ENCODE assay signal across 22 mouse cellular contexts in the genomic region with DNA sequence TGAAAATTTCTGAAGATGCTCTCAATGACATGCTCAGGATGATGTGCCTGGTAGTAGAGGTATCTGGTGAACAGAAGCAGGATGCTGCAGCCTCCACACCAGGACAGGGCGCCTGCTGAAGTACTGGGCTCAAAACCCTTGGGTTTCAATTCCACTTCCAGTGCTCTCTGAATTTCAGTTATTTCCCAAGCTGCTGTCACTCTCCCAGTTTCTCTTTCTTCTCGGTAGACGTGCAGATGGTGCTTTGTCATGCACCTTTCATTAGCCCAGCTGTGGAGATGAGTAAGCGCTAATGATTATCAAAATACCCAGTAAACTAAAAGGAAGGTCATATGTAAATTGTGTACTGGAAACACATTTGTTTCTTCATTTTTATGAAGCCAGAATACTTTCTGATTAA.
DNase-seq lines count a peak whose midpoint lies in the region; ATAC-seq lines count a peak whose summit lies in the region.
"Had no signal": no experiment of that assay in that cellular context is flagged by ENCODE, and none has a peak within 500 bp of the region (broad histone marks: within the 10 kb centered on the region; RNA-seq: fewer than 3 reads in every experiment).

No protein-coding gene starts in this region.

- no peak for DNase-seq in midbrain, embryonic 10.5 days (ENCODE audit: low spot score)
- DNase-seq in ES-CJ7 (ENCODE audit: low read depth, low spot score), result peak; percentile 2
- peak; percentile 39 for DNase-seq in brain, adult 2 months (ENCODE audit: low read depth, low spot score)
- no peak for DNase-seq in frontal cortex, postnatal 14 days (ENCODE audit: low spot score in 2 of 2)
- DNase-seq: cerebellum, postnatal 10 days; heart, adult 11 months; heart, postnatal 14 days; kidney, adult 2 months; kidney, postnatal 25 days; lung, adult 18-20 months; lung, postnatal 14 days; retina, postnatal 1 day; right cerebral cortex, postnatal 4 days had no signal

- 0 out of 2 replicates have a peak overlapping the region, but pooled peaks have one; percentile 10 for H3K27ac ChIP-seq in midbrain, embryonic 12.5 days (replicated peaks)
- H3K27ac ChIP-seq in midbrain, embryonic 10.5 days (replicated peaks), result no peak overlapping the region
- no peak overlapping the region for H3K27ac ChIP-seq in kidney, embryonic 16.5 days (ENCODE audit: low read length)
- H3K27ac ChIP-seq: embryonic facial prominence, embryonic 13.5 days; left cerebral cortex, adult 2 months; limb, embryonic 10.5 days had no signal

- WGBS in midbrain, embryonic 12.5 days, result 71% methylated on average over 4 of the region's 4 CpGs
- 79% methylated on average over 4 of the region's 4 CpGs for WGBS in midbrain, embryonic 10.5 days
- WGBS in kidney, embryonic 16.5 days, result 77% methylated on average over 4 of the region's 4 CpGs

- no peak overlapping the region for H3K9ac ChIP-seq in midbrain, embryonic 12.5 days (replicated peaks)
- H3K9ac ChIP-seq in kidney, embryonic 16.5 days (replicated peaks; ENCODE audit: low read length), result no peak overlapping the region
- H3K9ac ChIP-seq: embryonic facial prominence, embryonic 13.5 days; heart, embryonic 12.5 days had no signal

- H3K4me1 ChIP-seq in midbrain, embryonic 12.5 days, result 0 out of 2 replicates have a peak, but pooled peaks cover 15% of the 10 kb centered on the region
- H3K4me1 ChIP-seq in midbrain, embryonic 10.5 days, result peaks cover 5% of the 10 kb centered on the region; the same call in 1 of the 2 replicates
- peaks cover 11% of the 10 kb centered on the region for H3K4me1 ChIP-seq in megakaryocyte, embryonic 14.5 days
- H3K4me1 ChIP-seq in kidney, embryonic 16.5 days (ENCODE audit: insufficient read depth, low read length), result no peaks in the 10 kb centered on the region
- H3K4me1 ChIP-seq: embryonic facial prominence, embryonic 13.5 days; heart, embryonic 12.5 days; limb, embryonic 10.5 days had no signal

- H3K9me3 ChIP-seq in midbrain, embryonic 12.5 days, result no peaks in the 10 kb centered on the region
- H3K9me3 ChIP-seq in midbrain, embryonic 10.5 days (replicated peaks), result no peaks in the 10 kb centered on the region
- no peaks in the 10 kb centered on the region for H3K9me3 ChIP-seq in megakaryocyte, embryonic 14.5 days
- H3K9me3 ChIP-seq in kidney, embryonic 16.5 days (ENCODE audit: low read length), result no peaks in the 10 kb centered on the region
- H3K9me3 ChIP-seq: embryonic facial prominence, embryonic 13.5 days; heart, embryonic 12.5 days; limb, embryonic 10.5 days had no signal

- no peak for ATAC-seq in midbrain, embryonic 12.5 days (ENCODE audit: low FRiP score, low read depth)
- no peak for ATAC-seq in kidney, embryonic 16.5 days (ENCODE audit: low FRiP score, low TSS enrichment)
- ATAC-seq: CD4-positive, CD25-positive, alpha-beta regulatory T cell, adult 4 months; inflammation-experienced regulatory T-cells, adult 6 months had no signal

- no peaks in the 10 kb centered on the region for H3K27me3 ChIP-seq in midbrain, embryonic 12.5 days
- H3K27me3 ChIP-seq in midbrain, embryonic 10.5 days (ENCODE audit: low read depth, poor library complexity, severe bottlenecking), result no peaks in the 10 kb centered on the region
- H3K27me3 ChIP-seq in megakaryocyte, embryonic 14.5 days (replicated peaks), result no peaks in the 10 kb centered on the region
- no peaks in the 10 kb centered on the region for H3K27me3 ChIP-seq in kidney, embryonic 16.5 days (ENCODE audit: insufficient read depth, low read length)
- H3K27me3 ChIP-seq: embryonic facial prominence, embryonic 13.5 days; heart, embryonic 12.5 days had no signal

- no peak overlapping the region for H3K4me2 ChIP-seq in midbrain, embryonic 12.5 days (replicated peaks)
- no peak overlapping the region for H3K4me2 ChIP-seq in kidney, embryonic 16.5 days (replicated peaks; ENCODE audit: low read depth, low read length)
- H3K4me2 ChIP-seq: embryonic facial prominence, embryonic 13.5 days; heart, embryonic 12.5 days had no signal

- no peak overlapping the region for H3K4me3 ChIP-seq in midbrain, embryonic 12.5 days
- H3K4me3 ChIP-seq in midbrain, embryonic 10.5 days, result no peak overlapping the region
- peak overlapping the region; percentile 52 for H3K4me3 ChIP-seq in megakaryocyte, embryonic 14.5 days (replicated peaks)
- no peak overlapping the region for H3K4me3 ChIP-seq in kidney, embryonic 16.5 days (ENCODE audit: low read length)
- H3K4me3 ChIP-seq: embryonic facial prominence, embryonic 13.5 days; heart, embryonic 12.5 days; left cerebral cortex, adult 2 months; limb, embryonic 10.5 days had no signal

- H3K36me3 ChIP-seq in midbrain, embryonic 12.5 days, result no peaks in the 10 kb centered on the region
- H3K36me3 ChIP-seq in midbrain, embryonic 10.5 days, result no peaks in the 10 kb centered on the region
- H3K36me3 ChIP-seq in megakaryocyte, embryonic 14.5 days (replicated peaks; ENCODE audit: low read length), result no peaks in the 10 kb centered on the region
- H3K36me3 ChIP-seq in kidney, embryonic 16.5 days (ENCODE audit: insufficient read depth, low read length), result no peaks in the 10 kb centered on the region
- H3K36me3 ChIP-seq: embryonic facial prominence, embryonic 13.5 days; heart, embryonic 12.5 days; limb, embryonic 10.5 days had no signal

Comparison
In these comparisons a context has a peak if more than half of its experiments do, and no peak if none do; other contexts are left out.
1. DNase-seq: peak in ES-CJ7 (single experiment) and brain, adult 2 months (single experiment); none in midbrain, embryonic 10.5 days (single experiment) and frontal cortex, postnatal 14 days (0 of 2).